In the genomic region with DNA sequence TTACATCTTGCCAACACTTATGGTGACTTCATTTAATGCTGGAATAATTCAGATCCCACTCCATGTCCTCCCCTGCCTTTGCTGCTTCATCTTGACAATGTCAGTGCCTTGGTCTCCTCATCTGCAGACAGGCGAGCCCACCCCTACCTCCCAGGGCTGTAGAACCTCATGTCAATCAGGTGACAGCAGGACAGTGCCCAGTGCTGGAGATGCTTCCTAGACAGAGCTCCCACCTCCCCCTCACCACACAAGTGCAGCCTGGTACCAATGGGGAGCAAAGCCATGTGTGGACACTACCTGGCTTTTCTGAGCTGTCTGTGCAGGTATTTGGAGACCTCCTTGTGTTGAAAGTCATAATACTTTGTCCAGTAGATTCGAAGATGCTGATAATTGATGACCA, we compare ENCODE assay signal across 25 mouse cellular contexts. TPM values are rescaled to one million over a fixed set of nuclear protein-coding genes. Genes with fewer than 3 reads are reported as not detected.
"Had no signal": no experiment of that assay in that cellular context is flagged by ENCODE, and none has a peak within 500 bp of the region (broad histone marks: within the 10 kb centered on the region; RNA-seq: fewer than 3 reads in every experiment).

No protein-coding gene starts in this region.

RNA-seq across cellular contexts. Expression of a gene that starts 8.6 kb away (rescaled TPM):
- polyA plus RNA-seq: heart, embryonic 11.5 days; heart, embryonic 12.5 days; hindbrain, embryonic 12.5 days had no signal

RNA-seq across cellular contexts. Expression of a gene that starts 17.6 kb away (rescaled TPM):
- polyA plus RNA-seq: heart, embryonic 11.5 days; heart, embryonic 12.5 days; heart, embryonic 13.5 days; heart, embryonic 14.5 days; heart, embryonic 15.5 days; heart, embryonic 16.5 days; heart, postnatal 0 days; hindbrain, embryonic 10.5 days; hindbrain, embryonic 11.5 days; hindbrain, embryonic 12.5 days; hindbrain, embryonic 13.5 days; hindbrain, embryonic 14.5 days; hindbrain, embryonic 15.5 days; hindbrain, embryonic 16.5 days; hindbrain, postnatal 0 days; inflammation-experienced regulatory T-cells, adult 6 months; intestine, embryonic 15.5 days; intestine, embryonic 16.5 days; intestine, postnatal 0 days; kidney, adult 2 months; kidney, embryonic 14.5 days; kidney, embryonic 15.5 days; kidney, embryonic 16.5 days; large intestine, adult 2 months had no signal

RNA-seq across cellular contexts. Expression of a gene that starts 31.6 kb away (rescaled TPM):
- polyA plus RNA-seq: heart, embryonic 11.5 days; heart, embryonic 12.5 days; heart, embryonic 13.5 days; heart, embryonic 14.5 days; heart, embryonic 15.5 days; heart, postnatal 0 days; hindbrain, embryonic 10.5 days; hindbrain, embryonic 11.5 days; hindbrain, embryonic 12.5 days; hindbrain, embryonic 13.5 days; hindbrain, embryonic 14.5 days; hindbrain, embryonic 15.5 days; hindbrain, embryonic 16.5 days; hindbrain, postnatal 0 days; inflammation-experienced regulatory T-cells, adult 6 months; intestine, embryonic 15.5 days; intestine, postnatal 0 days; kidney, embryonic 14.5 days; kidney, embryonic 15.5 days had no signal

RNA-seq across cellular contexts. Expression of a gene that starts 35.5 kb away (rescaled TPM):
- polyA plus RNA-seq: heart, embryonic 11.5 days; heart, embryonic 12.5 days; heart, embryonic 13.5 days; heart, embryonic 14.5 days; heart, embryonic 15.5 days; heart, postnatal 0 days; hindbrain, embryonic 10.5 days; hindbrain, embryonic 11.5 days; hindbrain, embryonic 12.5 days; hindbrain, embryonic 13.5 days; hindbrain, embryonic 14.5 days; hindbrain, embryonic 15.5 days; inflammation-experienced regulatory T-cells, adult 6 months; intestine, embryonic 15.5 days; intestine, embryonic 16.5 days; kidney, adult 2 months; kidney, embryonic 14.5 days; kidney, embryonic 15.5 days; kidney, embryonic 16.5 days; kidney, postnatal 0 days had no signal
